Mouse (Mus musculus) cerebellum, postnatal 36 days (tissue): ENCODE measurements around the gene Dnajb6.
A peak's percentile ranks its signal among the peaks of the same experiment; 100 is the strongest.
"Not testable (repeated sequence)": the region's sequence is repeated elsewhere in the genome, so short reads cannot be mapped to it uniquely, and the experiment has no call there.

Experiments used
- DNase-seq, 2 experiments: peaks; one replicate each; pipeline ENCODE4 v3.0.0; 2021 to 2022; ENCODE audit warnings: mixed read lengths in 2 of 2

Dnajb6 gene

DNA sequence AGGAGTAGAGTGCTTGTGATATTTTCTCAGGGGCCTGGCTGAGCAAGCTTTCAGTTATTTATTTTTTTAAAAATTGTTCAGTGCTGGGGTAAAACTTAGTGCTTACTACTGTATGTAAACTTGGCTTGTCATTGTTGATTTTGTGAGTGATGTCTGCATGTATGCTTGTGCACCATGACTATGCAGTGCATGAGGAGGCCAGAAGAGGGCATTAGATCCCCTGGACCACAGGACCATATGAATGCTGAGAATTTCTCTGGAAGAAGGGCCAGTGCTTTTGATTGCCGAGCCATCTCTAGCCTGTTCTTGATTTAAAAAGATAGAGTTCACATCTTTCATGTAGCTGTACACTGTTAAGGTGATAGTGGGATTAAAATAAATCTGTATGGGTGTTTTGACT lies 35.4 kb downstream of the Dnajb6 start:
- DNase-seq: no peak

DNA sequence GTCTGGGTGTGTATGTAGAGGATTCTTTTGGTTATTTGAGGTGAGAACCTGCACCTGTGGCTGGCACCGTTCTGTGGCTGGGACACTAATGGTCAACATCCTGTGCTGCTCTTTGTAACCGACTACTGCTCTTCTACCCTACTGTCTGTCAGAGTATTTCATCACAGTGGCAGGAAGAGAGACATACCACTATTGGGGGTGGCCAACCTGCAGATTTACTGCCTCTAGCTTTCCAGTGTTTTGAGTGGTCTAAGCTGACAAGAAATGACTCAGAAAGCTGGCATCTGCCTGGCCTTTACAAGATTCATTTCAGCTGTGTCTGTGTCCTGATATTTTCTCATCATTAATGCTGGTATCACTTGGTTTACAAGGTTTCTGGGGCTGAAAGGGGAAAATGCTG lies 36.5 kb downstream of the Dnajb6 start:
- no peak for DNase-seq

DNA sequence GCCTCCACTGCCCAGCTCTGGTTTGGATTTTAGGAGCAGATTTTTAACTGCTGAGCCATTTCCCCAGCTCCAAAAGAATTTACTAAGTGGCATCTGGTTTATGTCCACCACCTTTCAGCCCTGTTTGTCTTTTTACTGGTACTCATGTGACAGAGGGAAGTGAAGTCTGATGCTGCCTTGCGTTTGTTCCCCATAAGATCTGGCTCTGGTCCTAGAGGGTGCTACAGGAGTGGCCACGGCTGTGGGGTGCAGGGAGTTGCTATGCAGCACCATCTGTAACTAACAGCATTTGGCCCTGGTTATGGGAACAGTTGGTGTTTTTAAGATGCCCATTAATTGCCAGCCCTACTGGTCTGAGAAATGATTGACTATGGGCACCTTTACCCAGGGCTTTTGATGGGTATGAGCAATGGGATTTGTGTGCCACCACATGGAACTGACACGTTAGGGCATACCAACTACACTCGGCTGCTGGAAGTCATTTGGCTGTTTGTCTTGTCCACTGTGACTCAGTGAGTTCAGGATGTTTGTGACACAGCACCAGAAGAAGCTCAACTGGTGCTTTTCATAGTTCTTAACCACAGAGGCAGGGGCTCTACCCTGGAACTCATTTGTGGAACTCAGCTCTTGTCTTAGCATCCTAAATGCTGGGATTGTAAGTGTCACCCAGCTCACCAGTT lies 37.3 kb downstream of the Dnajb6 start:
- peak; percentile 63 to 65 for DNase-seq

DNA sequence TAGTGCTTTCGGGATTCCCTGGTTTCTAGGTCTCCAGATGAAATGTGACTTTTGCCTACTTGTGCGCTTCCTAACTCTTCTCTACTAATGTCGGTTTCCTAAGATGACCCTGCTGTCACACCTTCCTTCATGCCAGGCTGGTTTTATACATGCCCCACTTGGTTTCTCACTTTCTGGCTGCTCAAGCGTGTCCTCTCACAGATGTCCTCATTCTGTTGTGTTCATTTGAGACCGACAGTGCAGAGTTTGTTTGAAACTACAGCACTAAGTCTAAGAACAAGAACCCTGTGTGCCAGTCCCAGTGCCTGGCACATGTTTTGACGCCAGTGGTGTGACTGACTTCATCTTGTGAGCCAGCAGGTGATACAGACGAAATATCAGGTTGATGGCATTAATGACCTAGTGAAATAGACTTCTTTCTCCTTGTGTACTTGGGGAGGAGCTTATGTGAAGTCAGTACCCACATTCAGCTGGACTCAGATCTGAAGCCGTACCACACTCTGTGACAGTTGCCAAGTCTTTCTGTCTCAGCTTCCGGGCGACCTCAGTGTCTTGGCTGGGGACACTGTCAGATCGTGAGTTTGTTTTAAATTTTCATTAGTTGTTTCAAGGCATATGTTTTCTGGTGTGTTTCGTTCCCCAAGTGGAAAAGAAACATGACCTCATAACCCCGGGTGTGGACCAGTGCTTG lies 38.1 kb downstream of the Dnajb6 start:
- DNase-seq: peak; percentile 14 to 31

DNA sequence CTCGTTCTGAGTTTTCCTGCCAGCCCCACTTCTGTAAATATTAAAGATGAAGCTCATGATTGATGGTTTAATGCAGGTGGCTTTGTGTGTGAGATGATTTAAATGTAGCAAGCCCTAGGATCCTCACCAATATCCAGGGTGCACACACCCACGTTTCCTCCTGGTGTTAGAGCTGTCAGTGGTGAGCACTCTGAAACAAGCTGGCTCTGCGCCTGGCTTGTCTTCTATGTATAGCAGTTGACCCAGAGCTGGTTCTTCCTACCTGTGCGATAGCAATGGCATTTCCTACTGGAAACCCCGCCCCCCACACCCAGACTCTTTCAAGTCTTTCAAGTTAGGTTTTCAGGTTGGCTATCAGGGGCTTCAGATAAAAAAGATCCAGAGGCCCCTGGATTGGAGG lies 39.9 kb downstream of the Dnajb6 start:
- DNase-seq: peak; percentile 48 to 52

GRCm38 (mm10) chr5:29778029-29778428 lies 42.5 kb downstream of the Dnajb6 start:
- no peak for DNase-seq

GRCm38 (mm10) chr5:29779733-29780132 lies 44.2 kb downstream of the Dnajb6 start:
- DNase-seq: not testable (repeated sequence)

DNA sequence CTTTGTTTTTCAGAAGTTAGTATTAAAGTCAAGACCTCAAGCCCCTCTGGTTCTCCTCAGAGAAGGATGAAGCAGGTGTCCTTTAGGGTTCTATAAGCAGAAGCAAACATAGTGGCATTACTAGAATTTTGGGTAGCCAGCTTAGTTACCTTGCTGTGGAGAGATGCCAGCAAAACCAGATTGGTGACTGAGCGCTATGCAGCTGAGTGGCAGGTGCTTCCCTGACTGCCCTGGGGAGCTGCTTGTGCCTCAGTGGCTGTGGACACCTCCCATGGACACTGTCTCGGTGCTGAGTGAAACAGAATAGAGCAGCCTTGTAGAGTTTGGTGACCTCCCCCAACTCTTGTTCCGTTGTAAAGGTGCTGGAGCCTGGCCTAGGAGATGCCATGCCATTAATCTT lies 46.8 kb downstream of the Dnajb6 start:
- DNase-seq: peak; percentile 29 to 31

DNA sequence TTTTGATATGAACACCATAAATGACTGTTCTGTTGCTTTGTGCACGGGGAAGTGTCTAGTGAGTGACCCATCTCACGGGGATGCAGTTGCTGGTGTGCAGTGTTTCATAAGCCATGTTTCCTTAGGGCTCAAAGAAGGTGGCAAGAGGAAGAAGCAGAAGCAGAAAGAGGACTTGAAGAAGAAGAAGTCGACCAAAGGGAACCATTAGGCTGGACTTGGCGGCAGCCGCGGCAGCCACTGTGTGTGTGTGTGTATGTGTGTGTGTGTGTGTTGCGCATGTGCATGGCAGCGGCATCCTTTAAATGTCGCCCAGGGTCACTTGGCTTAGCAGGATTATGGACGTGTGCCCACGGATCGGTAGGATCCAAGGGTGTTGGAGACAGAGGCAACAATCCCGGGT lies 49.4 kb downstream of the Dnajb6 start:
- not testable (repeated sequence) for DNase-seq

- DNase-seq: not testable (repeated sequence)
These were observed 50.5 kb downstream of the Dnajb6 start for GRCm38 (mm10) chr5:29785953-29786352.

- not testable (repeated sequence) for DNase-seq
These were observed 59.4 kb downstream of the Dnajb6 start for GRCm38 (mm10) chr5:29794933-29795332.

GRCm38 (mm10) chr5:29808940-29809339 lies 73.5 kb downstream of the Dnajb6 start:
- DNase-seq: no peak

DNA sequence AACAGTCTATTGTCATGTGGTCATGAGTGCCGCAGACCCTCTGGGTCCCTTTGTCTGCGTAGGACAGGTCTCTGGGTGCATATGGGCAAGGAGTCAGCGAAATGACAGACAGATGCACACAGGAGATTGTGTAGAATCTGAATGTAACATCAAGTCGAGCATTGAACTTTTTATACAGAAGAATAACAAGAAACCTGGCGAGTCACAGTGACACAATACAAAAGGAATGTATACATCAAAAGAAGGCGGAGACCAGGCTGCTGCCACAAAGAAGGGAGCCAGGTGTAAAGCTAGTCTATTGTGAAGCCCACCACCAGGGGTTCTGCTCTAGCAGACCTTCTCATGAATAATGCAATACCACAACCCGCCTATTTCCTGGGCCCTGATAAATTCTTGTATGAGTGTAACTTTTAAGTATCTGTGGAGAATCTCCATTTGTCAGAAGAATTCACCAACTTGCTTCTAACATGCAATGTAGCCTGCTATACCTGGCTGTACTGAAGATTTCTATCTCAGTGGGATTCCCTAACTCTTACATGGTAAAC lies 76.0 kb downstream of the Dnajb6 start:
- DNase-seq: not testable (repeated sequence)

GRCm38 (mm10) chr5:29816523-29817242 lies 81.2 kb downstream of the Dnajb6 start:
- no peak for DNase-seq

DNA sequence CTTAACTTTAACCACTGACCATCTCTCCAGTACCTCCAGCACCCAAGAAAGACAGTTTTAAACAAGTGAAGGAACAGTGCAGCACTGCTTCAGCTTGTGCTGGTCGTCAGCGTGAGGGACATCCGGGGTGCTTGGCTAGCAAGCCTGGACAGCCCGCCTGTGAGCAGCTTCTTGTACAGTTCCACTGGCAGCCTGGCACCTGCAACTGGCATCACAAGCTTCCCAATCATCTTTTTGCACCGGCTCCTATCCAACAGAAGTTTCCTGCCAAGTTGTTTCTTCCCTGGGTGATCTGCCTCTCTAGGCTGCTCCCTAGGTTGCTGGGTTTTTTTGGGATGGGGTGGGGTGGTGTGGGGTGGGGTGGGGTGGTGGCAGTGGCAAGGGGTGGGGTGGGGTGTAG lies 81.9 kb downstream of the Dnajb6 start:
- peak; percentile 3 to 5 for DNase-seq

GRCm38 (mm10) chr5:29818287-29818686 lies 82.8 kb downstream of the Dnajb6 start:
- DNase-seq: no peak

DNA sequence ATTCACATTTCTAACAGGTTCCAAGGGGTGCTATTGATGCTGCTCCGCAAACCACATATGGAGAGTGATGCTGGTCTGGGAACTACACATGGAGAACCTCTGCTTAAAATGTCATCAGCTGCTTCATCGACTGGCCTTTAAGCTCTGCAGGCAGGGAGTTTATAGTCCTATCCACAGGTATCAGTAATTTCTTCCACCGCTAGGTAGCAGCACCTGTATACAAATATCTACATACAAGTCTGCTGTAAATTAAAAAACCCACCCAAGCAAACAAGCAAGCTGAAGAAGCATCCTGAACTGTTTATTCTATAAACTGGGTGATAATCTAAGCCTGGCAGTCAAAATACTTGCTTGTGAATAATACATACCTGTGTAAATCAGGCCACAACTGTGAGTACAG lies 89.3 kb downstream of the Dnajb6 start:
- peak in 1 of 2 experiments; percentile 8 for DNase-seq

DNA sequence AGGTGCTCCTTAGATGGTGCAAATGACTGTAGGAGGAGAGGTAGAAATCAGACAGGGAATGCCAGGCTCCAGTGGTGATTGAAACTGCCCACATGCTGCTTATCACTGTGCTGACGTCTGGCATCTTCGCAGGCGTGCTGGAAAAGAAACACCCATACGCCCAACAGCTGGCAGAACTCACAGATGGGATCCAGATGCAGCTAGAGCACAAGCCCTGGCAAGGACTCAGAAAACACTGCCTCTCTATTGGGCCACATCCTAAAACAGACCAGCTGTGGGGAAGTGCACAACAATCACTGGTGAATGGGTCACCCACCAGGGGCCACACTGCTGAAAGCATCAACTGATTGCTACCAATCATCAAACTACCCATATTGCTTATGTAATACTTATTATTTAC lies 91.3 kb downstream of the Dnajb6 start:
- DNase-seq: no peak

- no peak for DNase-seq
These were observed 107.1 kb downstream of the Dnajb6 start for GRCm38 (mm10) chr5:29842444-29843166.

DNA sequence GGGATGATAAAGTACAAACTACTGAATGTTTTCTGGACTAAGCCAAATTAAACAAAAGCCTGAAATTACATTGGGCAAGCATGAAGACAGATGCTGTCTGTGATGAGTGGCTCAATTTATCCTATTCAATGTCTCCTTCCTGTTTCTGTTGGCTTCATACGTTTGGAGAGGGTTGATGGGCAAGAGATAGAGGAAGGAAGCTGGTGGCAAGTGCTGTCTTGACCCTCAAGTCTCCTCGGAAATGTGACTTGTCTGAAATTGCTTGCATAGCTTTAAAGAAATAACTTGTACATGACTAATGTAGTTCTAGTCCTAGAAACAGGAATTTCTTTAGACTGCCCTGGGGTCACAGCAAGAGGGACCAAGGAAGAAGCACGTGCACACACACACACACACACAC lies 109.5 kb downstream of the Dnajb6 start:
- DNase-seq: no peak

- DNase-seq: no peak
These were observed 112.0 kb downstream of the Dnajb6 start for GRCm38 (mm10) chr5:29847494-29847893.

DNA sequence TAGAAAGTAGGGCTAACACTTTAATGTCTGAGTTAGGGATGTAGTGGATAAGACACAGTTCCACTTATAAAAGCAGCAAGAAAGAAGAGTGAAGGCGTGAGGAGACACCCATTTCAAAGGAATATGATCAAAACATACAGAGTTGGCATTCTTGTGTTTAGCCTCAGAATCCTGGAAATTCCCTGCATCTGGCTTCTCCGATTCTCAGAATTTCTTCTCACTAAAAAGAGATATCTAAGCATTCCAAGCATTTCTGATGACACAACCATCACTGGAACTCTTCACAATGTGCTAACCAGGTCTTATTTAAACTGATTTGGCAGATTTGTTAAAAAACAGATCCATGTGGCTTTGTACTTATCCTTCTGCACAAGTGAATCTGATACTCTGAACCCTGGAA lies 112.6 kb downstream of the Dnajb6 start:
- DNase-seq: no peak

GRCm38 (mm10) chr5:29852376-29852775 lies 116.9 kb downstream of the Dnajb6 start:
- DNase-seq: no peak
